11 mouse cellular contexts compared by ENCODE assay signal in genomic region chr5:135010841-135011743, GRCm38 (mm10). TPM values are rescaled to one million over a fixed set of nuclear protein-coding genes. Genes with fewer than 3 reads are reported as not detected.
DNase-seq lines count a peak whose midpoint lies in the region; ATAC-seq and TF ChIP-seq lines count a peak whose summit lies in the region.
"Had no signal": no experiment of that assay in that cellular context is flagged by ENCODE, and none has a peak within 500 bp of the region (broad histone marks: within the 10 kb centered on the region; RNA-seq: fewer than 3 reads in every experiment).

No protein-coding gene starts in this region.

- H3K36me3 ChIP-seq in forebrain, embryonic 10.5 days (replicated peaks), result no peaks in the 10 kb centered on the region
- H3K36me3 ChIP-seq in forebrain, embryonic 15.5 days, result no peaks in the 10 kb centered on the region
- H3K36me3 ChIP-seq in lung, embryonic 15.5 days, result no peaks in the 10 kb centered on the region
- no peaks in the 10 kb centered on the region for H3K36me3 ChIP-seq in hindbrain, embryonic 14.5 days (replicated peaks; ENCODE audit: control insufficient read depth, insufficient read depth)
- H3K36me3 ChIP-seq in myocyte (ENCODE audit: control insufficient read depth, insufficient read depth), result no peaks in the 10 kb centered on the region

- H3K9me3 ChIP-seq in forebrain, embryonic 10.5 days, result no peaks in the 10 kb centered on the region
- H3K9me3 ChIP-seq in forebrain, embryonic 15.5 days, result no peaks in the 10 kb centered on the region
- no peaks in the 10 kb centered on the region for H3K9me3 ChIP-seq in lung, embryonic 15.5 days
- no peaks in the 10 kb centered on the region for H3K9me3 ChIP-seq in hindbrain, embryonic 14.5 days (ENCODE audit: control insufficient read depth, low read length)

- no peaks in the 10 kb centered on the region for H3K79me2 ChIP-seq in myocyte (ENCODE audit: control insufficient read depth, insufficient read depth)

- no peak for TF ChIP-seq POLR2A in myocyte (IDR thresholded peaks at IDR 0.05; ENCODE audit: insufficient read length, low read depth)

- H3K27me3 ChIP-seq in forebrain, embryonic 10.5 days (ENCODE audit: poor library complexity, severe bottlenecking), result peaks cover 18% of the 10 kb centered on the region
- no peaks in the 10 kb centered on the region; the same call in 1 of the 2 replicates for H3K27me3 ChIP-seq in forebrain, embryonic 15.5 days
- H3K27me3 ChIP-seq in lung, embryonic 15.5 days, result no peaks in the 10 kb centered on the region
- no peaks in the 10 kb centered on the region for H3K27me3 ChIP-seq in hindbrain, embryonic 14.5 days (ENCODE audit: control insufficient read depth, insufficient read depth, low read length)
- no peaks in the 10 kb centered on the region for H3K27me3 ChIP-seq in myocyte (ENCODE audit: control insufficient read depth, insufficient read depth, insufficient read length)

- ATAC-seq in forebrain, embryonic 15.5 days (replicated peaks), result no peak
- no peak for ATAC-seq in lung, embryonic 15.5 days (ENCODE audit: borderline replicate concordance, extremely low read depth, low FRiP score, low TSS enrichment)
- ATAC-seq in hindbrain, embryonic 14.5 days (ENCODE audit: low FRiP score), result no peak

- H3K4me2 ChIP-seq in forebrain, embryonic 15.5 days (replicated peaks), result no peak overlapping the region
- H3K4me2 ChIP-seq in lung, embryonic 15.5 days, result peak overlapping the region; percentile 73; the same call in 1 of the 2 replicates
- H3K4me2 ChIP-seq in hindbrain, embryonic 14.5 days (replicated peaks), result peak overlapping the region; percentile 95
- no peak overlapping the region for H3K4me2 ChIP-seq in myocyte (ENCODE audit: low read depth)

- no peak for DNase-seq in forebrain, embryonic 10.5 days (ENCODE audit: extremely low spot score, low spot score)
- DNase-seq in lung, postnatal 36 days, result no peak
- DNase-seq in hindbrain, embryonic 14.5 days (ENCODE audit: low spot score), result no peak
- DNase-seq in adrenal gland, postnatal 4 days (ENCODE audit: low spot score in 2 of 2), result no peak
- no peak for DNase-seq in gastrocnemius, adult 18-20 months (ENCODE audit: low spot score)
- DNase-seq: kidney, adult 2 months; left cerebral cortex, postnatal 4 days had no signal

- no peak overlapping the region for H3K9ac ChIP-seq in forebrain, embryonic 15.5 days (replicated peaks)
- H3K9ac ChIP-seq in lung, embryonic 15.5 days, result no peak overlapping the region
- H3K9ac ChIP-seq in hindbrain, embryonic 14.5 days, result no peak overlapping the region; the same call in 1 of the 2 replicates

- H3K4me3 ChIP-seq in forebrain, embryonic 10.5 days, result peak overlapping the region; percentile 73
- no peak overlapping the region for H3K4me3 ChIP-seq in forebrain, embryonic 15.5 days
- H3K4me3 ChIP-seq in lung, embryonic 15.5 days, result peak overlapping the region; percentile 63; the same call in 1 of the 2 replicates
- no peak overlapping the region for H3K4me3 ChIP-seq in hindbrain, embryonic 14.5 days (replicated peaks; ENCODE audit: low read length)
- H3K4me3 ChIP-seq in myocyte, result peak overlapping the region; percentile 69

- no peak overlapping the region for H3K27ac ChIP-seq in forebrain, embryonic 10.5 days
- H3K27ac ChIP-seq in forebrain, embryonic 15.5 days (replicated peaks), result no peak overlapping the region
- H3K27ac ChIP-seq in lung, embryonic 15.5 days, result peak overlapping the region; percentile 98; the same call in 1 of the 2 replicates
- H3K27ac ChIP-seq in hindbrain, embryonic 14.5 days, result no peak overlapping the region

- no peak overlapping the region for H3ac ChIP-seq in myocyte (ENCODE audit: control insufficient read depth, insufficient read length)

- WGBS in forebrain, embryonic 10.5 days, result 81% methylated on average over 25 of the region's 25 CpGs
- 81% methylated on average over 25 of the region's 25 CpGs for WGBS in forebrain, embryonic 15.5 days
- 79% methylated on average over 25 of the region's 25 CpGs for WGBS in lung, embryonic 15.5 days
- WGBS in hindbrain, embryonic 14.5 days, result 83% methylated on average over 25 of the region's 25 CpGs

- peaks cover 55% of the 10 kb centered on the region for H3K4me1 ChIP-seq in forebrain, embryonic 10.5 days
- peaks cover 22% of the 10 kb centered on the region for H3K4me1 ChIP-seq in forebrain, embryonic 15.5 days
- peaks cover 45% of the 10 kb centered on the region for H3K4me1 ChIP-seq in lung, embryonic 15.5 days
- peaks cover 28% of the 10 kb centered on the region for H3K4me1 ChIP-seq in hindbrain, embryonic 14.5 days (replicated peaks; ENCODE audit: control insufficient read depth, insufficient read depth, low read length)

TF ChIP-seq in myocyte, 11 proteins besides CTCF, POLR2A, EP300 and RAD21:
- TF ChIP-seq MYOD1 (IDR thresholded peaks at IDR 0.05; ENCODE audit: control insufficient read depth in 1 of 3, insufficient read length in 2 of 3, low read depth in 2 of 3) (no peak), SRF (IDR thresholded peaks at IDR 0.05; ENCODE audit: control insufficient read depth, insufficient read length, low read depth) (no peak), TCF12 (IDR thresholded peaks at IDR 0.05; ENCODE audit: insufficient read depth, poor library complexity, severe bottlenecking) (no peak)

RNA-seq across cellular contexts. Expression of gene Abhd11, which starts 2.1 kb away (rescaled TPM):
- 40.1 and 40.8 TPM in 2 replicates for polyA plus RNA-seq in forebrain, embryonic 10.5 days (2016; fragmentation: Nextera tagmentation; extraction: Ambion mirVana)
- polyA plus RNA-seq in forebrain, embryonic 15.5 days (2015; fragmentation: Nextera tagmentation; extraction: Ambion mirVana), result 69.5 and 70.3 TPM in 2 replicates
- 66.7 and 66.9 TPM in 2 replicates for polyA plus RNA-seq in lung, embryonic 15.5 days (2015; fragmentation: Nextera tagmentation; extraction: Ambion mirVana)
- polyA plus RNA-seq in hindbrain, embryonic 14.5 days (2014; fragmentation: Nextera tagmentation; extraction: Ambion mirVana), result 62.7 and 72.3 TPM in 2 replicates
- polyA plus RNA-seq in myocyte (2012; fragmentation: generic; extraction: Trizol), result 33.0 TPM
- total RNA-seq in adrenal gland, postnatal 4 days (2021), result 10 to 100 TPM; 54.9 to 55.5 TPM
- total RNA-seq in gastrocnemius, adult 18-20 months (2021), result 10 to 100 TPM; 45.1 to 49.8 TPM

RNA-seq across cellular contexts. Expression of gene Stx1a, which starts 12.2 kb away (rescaled TPM):
- polyA plus RNA-seq in forebrain, embryonic 10.5 days (2016; fragmentation: Nextera tagmentation; extraction: Ambion mirVana), result 8.7 and 10.0 TPM in 2 replicates
- polyA plus RNA-seq in forebrain, embryonic 15.5 days (2015; fragmentation: Nextera tagmentation; extraction: Ambion mirVana), result 78.6 and 78.9 TPM in 2 replicates
- polyA plus RNA-seq in lung, embryonic 15.5 days (2015; fragmentation: Nextera tagmentation; extraction: Ambion mirVana), result 11.9 and 13.2 TPM in 2 replicates
- 113 and 134 TPM in 2 replicates for polyA plus RNA-seq in hindbrain, embryonic 14.5 days (2014; fragmentation: Nextera tagmentation; extraction: Ambion mirVana)
- 4.4 TPM for polyA plus RNA-seq in myocyte (2012; fragmentation: generic; extraction: Trizol)
- total RNA-seq in adrenal gland, postnatal 4 days (2021), result 10 to 100 TPM; 17.5 to 20.3 TPM
- under 1 TPM; 0.18 to 0.40 TPM for total RNA-seq in gastrocnemius, adult 18-20 months (2021)

RNA-seq across cellular contexts. Expression of gene Cldn3, which starts 25.1 kb away (rescaled TPM):
- polyA plus RNA-seq in forebrain, embryonic 10.5 days (2016; fragmentation: Nextera tagmentation; extraction: Ambion mirVana), result 10.8 and 14.9 TPM in 2 replicates
- polyA plus RNA-seq in forebrain, embryonic 15.5 days (2015; fragmentation: Nextera tagmentation; extraction: Ambion mirVana), result 12.3 and 12.7 TPM in 2 replicates
- 241 and 259 TPM in 2 replicates for polyA plus RNA-seq in lung, embryonic 15.5 days (2015; fragmentation: Nextera tagmentation; extraction: Ambion mirVana)
- 2.1 and 2.6 TPM in 2 replicates for polyA plus RNA-seq in hindbrain, embryonic 14.5 days (2014; fragmentation: Nextera tagmentation; extraction: Ambion mirVana)
- polyA plus RNA-seq in myocyte (2012; fragmentation: generic; extraction: Trizol), result not detected
- 1 to 10 TPM; 8.6 to 9.4 TPM for total RNA-seq in adrenal gland, postnatal 4 days (2021)
- total RNA-seq in gastrocnemius, adult 18-20 months (2021), result under 1 TPM; 0.18 to 0.36 TPM
- polyA plus RNA-seq: C2C12 had no signal

RNA-seq across cellular contexts. Expression of gene Dnajc30, which starts 52.9 kb away (rescaled TPM):
- 25.0 and 26.1 TPM in 2 replicates for polyA plus RNA-seq in forebrain, embryonic 10.5 days (2016; fragmentation: Nextera tagmentation; extraction: Ambion mirVana)
- polyA plus RNA-seq in forebrain, embryonic 15.5 days (2015; fragmentation: Nextera tagmentation; extraction: Ambion mirVana), result 34.6 and 39.8 TPM in 2 replicates
- polyA plus RNA-seq in lung, embryonic 15.5 days (2015; fragmentation: Nextera tagmentation; extraction: Ambion mirVana), result 29.1 and 31.7 TPM in 2 replicates
- polyA plus RNA-seq in hindbrain, embryonic 14.5 days (2014; fragmentation: Nextera tagmentation; extraction: Ambion mirVana), result 42.5 and 43.0 TPM in 2 replicates
- 31.6 TPM for polyA plus RNA-seq in myocyte (2012; fragmentation: generic; extraction: Trizol)
- 10 to 100 TPM; 27.9 to 28.8 TPM for total RNA-seq in adrenal gland, postnatal 4 days (2021)
- 10 to 100 TPM; 26.7 to 28.1 TPM for total RNA-seq in gastrocnemius, adult 18-20 months (2021)

RNA-seq across cellular contexts. Expression of gene Bud23, which starts 53.7 kb away (rescaled TPM):
- polyA plus RNA-seq in forebrain, embryonic 10.5 days (2016; fragmentation: Nextera tagmentation; extraction: Ambion mirVana), result 172 and 176 TPM in 2 replicates
- 89.0 and 92.8 TPM in 2 replicates for polyA plus RNA-seq in forebrain, embryonic 15.5 days (2015; fragmentation: Nextera tagmentation; extraction: Ambion mirVana)
- polyA plus RNA-seq in lung, embryonic 15.5 days (2015; fragmentation: Nextera tagmentation; extraction: Ambion mirVana), result 117 and 124 TPM in 2 replicates
- polyA plus RNA-seq in hindbrain, embryonic 14.5 days (2014; fragmentation: Nextera tagmentation; extraction: Ambion mirVana), result 61.9 and 63.3 TPM in 2 replicates
- polyA plus RNA-seq in myocyte (2012; fragmentation: generic; extraction: Trizol), result 51.8 TPM
- 10 to 100 TPM; 49.7 to 50.1 TPM for total RNA-seq in adrenal gland, postnatal 4 days (2021)
- 10 to 100 TPM; 28.2 to 35.7 TPM for total RNA-seq in gastrocnemius, adult 18-20 months (2021)

Comparison
In these comparisons a context has a peak if more than half of its experiments do, and no peak if none do; other contexts are left out.
1. H3K4me3 ChIP-seq: peak in forebrain, embryonic 10.5 days (single experiment), lung, embryonic 15.5 days (single experiment) and myocyte (single experiment); none in forebrain, embryonic 15.5 days (single experiment) and hindbrain, embryonic 14.5 days (single experiment).
2. H3K4me2 ChIP-seq: peak in lung, embryonic 15.5 days (single experiment) and hindbrain, embryonic 14.5 days (single experiment); none in forebrain, embryonic 15.5 days (single experiment) and myocyte (single experiment).
3. RNA of gene Cldn3, which starts 25.1 kb away (polyA plus RNA-seq): 241 to 259 TPM in lung, embryonic 15.5 days; 10.8 to 14.9 TPM in forebrain, embryonic 10.5 days, 12.3 to 12.7 TPM in forebrain, embryonic 15.5 days, 2.1 to 2.6 TPM in hindbrain, embryonic 14.5 days and not detected in myocyte (single experiment); every median in the first group is over 10 times any median in the second.